Mouse (Mus musculus): ENCODE results near the gene Esyt1. TPM values are rescaled to one million over a fixed set of nuclear protein-coding genes. Genes with fewer than 3 reads are reported as not detected.

Esyt1 gene
- total RNA-seq, 2 experiments from 2014 or later, result 4.5 to 4.7 TPM

GRCm38 (mm10) chr10:128486370-128486769 lies 39.3 kb downstream of the Esyt1 start:
- DNase-seq, result no peak

- DNase-seq, result no peak
Measured at GRCm38 (mm10) chr10:128474366-128474765, 51.3 kb downstream of the Esyt1 start.

GRCm38 (mm10) chr10:128460270-128460630 lies 65.4 kb downstream of the Esyt1 start:
- no peak for DNase-seq

Small RNAs within 50 kb of the gene (microRNA-seq; reads per million reads assigned to microRNA genes)
- gene Gm47275 (0 reads per million in 2 experiments), gene Mir6916 (0 reads per million in 2 experiments)

Other genes starting within 250 kb of the Esyt1 start
- under 1 TPM in 1 of 2 experiments, not detected in 1; 0.38 TPM for gene Il23a, start 227.1 kb downstream of the Esyt1 start, total RNA-seq (2021)
- 10 to 100 TPM; 14.0 to 16.7 TPM for gene Pan2, start 222.5 kb downstream of the Esyt1 start, total RNA-seq (2021)
- 10 to 100 TPM; 82.9 to 86.1 TPM for gene Cnpy2, start 203.4 kb downstream of the Esyt1 start, total RNA-seq (2021)
- gene Cs, start 188.1 kb downstream of the Esyt1 start, total RNA-seq (2021), result 100 to 1,000 TPM; 224 to 234 TPM
- gene Coq10a, start 156.9 kb downstream of the Esyt1 start, total RNA-seq (2021), result 10 to 100 TPM; 51.2 to 52.8 TPM
- 10 to 100 TPM; 55.6 to 59.6 TPM for gene Ankrd52, start 148.8 kb downstream of the Esyt1 start, total RNA-seq (2021)
- gene Slc39a5, start 124.6 kb downstream of the Esyt1 start, total RNA-seq (2021), result not detected
- gene Nabp2, start 114.4 kb downstream of the Esyt1 start, total RNA-seq (2021), result 10 to 100 TPM; 91.6 to 92.0 TPM
- 10 to 100 TPM; 74.4 to 76.3 TPM for gene Rnf41, start 114.2 kb downstream of the Esyt1 start, total RNA-seq (2021)
- 100 to 1,000 TPM; 226 to 234 TPM for gene Smarcc2, start 66.6 kb downstream of the Esyt1 start, total RNA-seq (2021)
- gene Myl6, start 31.7 kb downstream of the Esyt1 start, total RNA-seq (2021), result 100 to 1,000 TPM; 520 to 569 TPM
- 10 to 100 TPM; 16.2 to 19.3 TPM for gene Myl6b, start 27.2 kb downstream of the Esyt1 start, total RNA-seq (2021)
- gene Zc3h10, start 21.9 kb upstream of the Esyt1 start, total RNA-seq (2021), result 10 to 100 TPM; 14.1 to 14.3 TPM
- 1,000 to 10,000 TPM; 1,506 to 1,536 TPM for gene Rpl41, start 23.4 kb upstream of the Esyt1 start, total RNA-seq (2021)
- 10 to 100 TPM; 61.9 to 66.9 TPM for gene Pa2g4, start 40.1 kb upstream of the Esyt1 start, total RNA-seq (2021)
- gene Erbb3, start 63.8 kb upstream of the Esyt1 start, total RNA-seq (2021), result 1 to 10 TPM; 7.8 to 8.0 TPM
- 100 to 1,000 TPM; 288 to 319 TPM for gene Rps26, start 100.9 kb upstream of the Esyt1 start, total RNA-seq (2021)
- gene Ikzf4, start 120.1 kb upstream of the Esyt1 start, total RNA-seq (2021), result 10 to 100 TPM; 14.8 to 15.5 TPM
- 10 to 100 TPM; 11.4 to 14.2 TPM for gene Suox, start 148.2 kb upstream of the Esyt1 start, total RNA-seq (2021)
- gene Rab5b, start 170.4 kb upstream of the Esyt1 start, total RNA-seq (2021), result 100 to 1,000 TPM; 131 to 134 TPM
- gene Pmel, start 178.3 kb upstream of the Esyt1 start, total RNA-seq (2021), result under 1 TPM; 0.25 to 0.35 TPM
- gene Cdk2, start 179.2 kb upstream of the Esyt1 start, total RNA-seq (2021), result 1 to 10 TPM; 2.0 to 2.4 TPM
- 10 to 100 TPM in 1 of 2 experiments, 1 to 10 TPM in 1; 9.3 to 11.1 TPM for gene Dgka, start 219.0 kb upstream of the Esyt1 start, total RNA-seq (2021)
- gene Pym1, start 222.0 kb upstream of the Esyt1 start, total RNA-seq (2021), result 10 to 100 TPM; 26.0 to 28.2 TPM

Data from layer of hippocampus, postnatal 36 days (tissue).